Mouse (Mus musculus) cerebellum, adult 2 months (tissue): Measurements from ENCODE around the gene Gna12. TPM values are rescaled to one million over a fixed set of nuclear protein-coding genes. Genes with fewer than 3 reads are reported as not detected.

Experiments
- DNase-seq, 2 experiments: peaks; one replicate each; pipeline ENCODE4 v3.0.0; 2021
- H3K27ac ChIP-seq: fragments of 200-500 bp; 2 replicates; pipeline ENCODE4 v1.5.1; 2012; ENCODE audit warnings: low read length, control low read depth, inconsistent platforms; ENCODE audit not compliant: insufficient read depth
- H3K27me3 ChIP-seq: fragments of 200-500 bp; 2 replicates; pipeline ENCODE4 v1.6.1; 2012; ENCODE audit warnings: inconsistent platforms, mild to moderate bottlenecking, low read length, moderate library complexity; ENCODE audit not compliant: control insufficient read depth, insufficient read depth
- H3K4me1 ChIP-seq: fragments of 200-500 bp; 2 replicates; pipeline ENCODE4 v1.6.1; 2011; ENCODE audit warnings: low read length; ENCODE audit not compliant: control insufficient read depth, insufficient read depth
- H3K4me3 ChIP-seq: fragments of 200-500 bp; replicated peaks from 2 replicates; pipeline ENCODE3; 2011; ENCODE audit warnings: mild to moderate bottlenecking, low read depth, low read length, control low read depth; ENCODE audit not compliant: insufficient read depth
- CTCF ChIP-seq: fragments of 200-500 bp; IDR thresholded peaks from 2 replicates; pipeline ENCODE4 v1.5.1; 2011; ENCODE audit warnings: low read depth, mild to moderate bottlenecking, control low read depth, low read length, moderate library complexity, borderline replicate concordance; ENCODE audit not compliant: insufficient read depth
- POLR2A ChIP-seq: fragments of 200-500 bp; IDR thresholded peaks from 2 replicates; pipeline ENCODE4 v1.6.1; 2011; ENCODE audit warnings: low read length, control low read depth, borderline replicate concordance; ENCODE audit not compliant: insufficient read depth
- WGBS: fragments of 180-500 bp; shearing (Covaris S2); methylation state at CpG from one replicate; pipeline ENCODE4 v1.1.7; 2018; 5-methylcytosine and 5-hydroxymethylcytosine counted together
- polyA plus RNA-seq: library from polyadenylated mRNA; depleted of rRNA; stranded (reverse); fragments of >200 nt; gene quantifications from 2 replicates; pipeline ENCODE4 v1.2.3, GENCODE M21; 2012

The Gna12 gene
- polyA plus RNA-seq, 1 experiment, result 123 TPM

GRCm38 (mm10) chr5:140859730-140860129 is 29.5 kb upstream of the Gna12 start:
- Histone ChIP-seq H3K27ac (no peak overlapping the region), H3K4me3 (no peak overlapping the region), H3K27me3 (no peaks in the 10 kb centered on the region), H3K4me1 (no peaks in the 10 kb centered on the region)
- no peak for DNase-seq
- WGBS, result 92% methylated on average over 5 of the region's 5 CpGs
- TF ChIP-seq CTCF, result no peak
- TF ChIP-seq POLR2A, result no peak

- 96% methylated on average over 3 of the region's 3 CpGs for WGBS
These were observed 28.1 kb upstream of the Gna12 start for GRCm38 (mm10) chr5:140858335-140858734.

GRCm38 (mm10) chr5:140857432-140858154 is 27.4 kb upstream of the Gna12 start:
- WGBS, result 51% methylated on average over 8 of the region's 8 CpGs
- H3K27ac ChIP-seq, result no peak overlapping the region
- H3K4me3 ChIP-seq, result no peak overlapping the region
- no peaks in the 10 kb centered on the region for H3K27me3 ChIP-seq
- no peak for DNase-seq
- no peaks in the 10 kb centered on the region for H3K4me1 ChIP-seq
- TF ChIP-seq POLR2A (no peak), CTCF (peak; percentile 13; the same call in 1 of the 2 replicates)

More at GRCm38 (mm10) chr5:140858335-140858734, 28.1 kb upstream of the Gna12 start:
- Histone ChIP-seq H3K27ac (no peak overlapping the region), H3K27me3 (no peaks in the 10 kb centered on the region), H3K4me1 (no peaks in the 10 kb centered on the region), H3K4me3 (no peak overlapping the region)
- TF ChIP-seq POLR2A, result no peak
- no peak for TF ChIP-seq CTCF
- DNase-seq, result no peak

GRCm38 (mm10) chr5:140855909-140856530 is 25.8 kb upstream of the Gna12 start:
- no peak for TF ChIP-seq POLR2A
- TF ChIP-seq CTCF, result no peak
- Histone ChIP-seq H3K4me3 (no peak overlapping the region), H3K27me3 (no peaks in the 10 kb centered on the region), H3K4me1 (no peaks in the 10 kb centered on the region), H3K27ac (no peak overlapping the region)
- 58% methylated on average over 11 of the region's 11 CpGs for WGBS
- no peak for DNase-seq

GRCm38 (mm10) chr5:140854700-140855099 is 24.5 kb upstream of the Gna12 start:
- H3K27me3 ChIP-seq, result no peaks in the 10 kb centered on the region
- no peak overlapping the region for H3K27ac ChIP-seq
- WGBS, result 97% methylated on average over 4 of the region's 4 CpGs
- no peak for DNase-seq
- no peaks in the 10 kb centered on the region for H3K4me1 ChIP-seq
- no peak overlapping the region for H3K4me3 ChIP-seq
- TF ChIP-seq POLR2A, result no peak
- TF ChIP-seq CTCF, result no peak

GRCm38 (mm10) chr5:140853723-140854122 is 23.5 kb upstream of the Gna12 start:
- no peaks in the 10 kb centered on the region for H3K4me1 ChIP-seq
- H3K4me3 ChIP-seq, result no peak overlapping the region
- TF ChIP-seq CTCF (no peak), POLR2A (no peak)
- no peaks in the 10 kb centered on the region for H3K27me3 ChIP-seq
- DNase-seq, result no peak
- 30% methylated on average over 5 of the region's 5 CpGs for WGBS
- H3K27ac ChIP-seq, result no peak overlapping the region

- no peak overlapping the region for H3K27ac ChIP-seq
- no peak for DNase-seq
These were observed 22.3 kb upstream of the Gna12 start for GRCm38 (mm10) chr5:140852435-140852996.

More at GRCm38 (mm10) chr5:140852435-140852996, 22.3 kb upstream of the Gna12 start:
- H3K27me3 ChIP-seq, result no peaks in the 10 kb centered on the region
- no peak overlapping the region for H3K4me3 ChIP-seq
- WGBS, result 90% methylated on average over 12 of the region's 12 CpGs
- TF ChIP-seq CTCF (no peak), POLR2A (no peak)
- H3K4me1 ChIP-seq, result no peaks in the 10 kb centered on the region
